Mouse (Mus musculus) neutrophil, adult 5-6 weeks (primary cell): ENCODE results near the gene Tmem11. TPM values are rescaled to one million over a fixed set of nuclear protein-coding genes. Genes with fewer than 3 reads are reported as not detected.
"Not testable (repeated sequence)": the region's sequence is repeated elsewhere in the genome, so short reads cannot be mapped to it uniquely, and the experiment has no call there.

ENCODE experiments used
- ATAC-seq: fragments of 151-379, 151-347 bp; 2 replicates; pipeline ENCODE4 v1.8.0; 2017; ENCODE audit warnings: mild to moderate bottlenecking, moderate TSS enrichment; ENCODE audit not compliant: insufficient number of reproducible peaks, poor library complexity, low FRiP score, severe bottlenecking; ENCODE audit errors: extremely low read depth
- total RNA-seq: library from RNA; stranded (forward); fragments of 200-1000 nt; gene quantifications from 2 replicates; pipeline ENCODE4 v1.2.3, GENCODE M21; 2017

Gene Tmem11
- total RNA-seq, 1 experiment from 2014 or later: 27.6 TPM

DNA sequence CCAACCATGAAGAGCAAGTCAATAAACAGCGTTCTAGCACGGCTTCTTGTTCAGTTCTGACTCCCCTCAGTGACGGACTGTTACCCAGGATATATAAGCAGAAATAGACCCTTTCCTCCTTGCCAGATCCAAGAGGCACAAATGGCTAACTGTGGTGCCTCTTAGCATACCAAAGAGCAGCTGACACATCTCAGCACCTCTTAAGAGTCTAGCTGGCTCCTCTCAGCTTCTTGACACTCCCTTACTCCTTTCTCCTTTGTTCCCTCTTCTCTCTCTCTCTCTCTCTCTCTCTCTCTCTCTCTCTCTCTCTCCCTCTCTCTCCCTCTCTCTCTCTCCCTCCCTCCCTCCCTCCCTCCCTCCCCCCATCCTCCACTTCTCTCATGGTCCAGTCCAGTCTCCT, 11.7 kb upstream of the Tmem11 start:
- no peak for ATAC-seq

DNA sequence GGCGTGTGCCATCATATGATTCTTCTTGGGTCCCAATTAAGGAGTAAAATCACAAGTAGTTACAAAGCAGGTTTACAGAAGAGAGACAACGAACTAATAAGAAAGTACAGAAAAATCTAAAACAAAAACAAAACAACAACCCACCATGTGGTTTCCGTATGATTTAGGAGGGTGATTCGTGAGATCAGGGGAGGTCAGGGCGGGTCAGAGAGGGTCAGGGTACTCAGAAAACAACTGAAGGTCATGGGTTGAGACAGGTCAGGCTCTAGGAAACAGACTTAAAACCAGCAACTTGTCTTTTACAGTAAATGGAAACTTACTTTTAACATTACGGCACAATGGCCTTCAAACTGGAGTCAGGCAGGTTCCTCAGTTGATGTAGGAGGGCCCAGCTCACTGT, 11.2 kb upstream of the Tmem11 start:
- no peak for ATAC-seq

DNA sequence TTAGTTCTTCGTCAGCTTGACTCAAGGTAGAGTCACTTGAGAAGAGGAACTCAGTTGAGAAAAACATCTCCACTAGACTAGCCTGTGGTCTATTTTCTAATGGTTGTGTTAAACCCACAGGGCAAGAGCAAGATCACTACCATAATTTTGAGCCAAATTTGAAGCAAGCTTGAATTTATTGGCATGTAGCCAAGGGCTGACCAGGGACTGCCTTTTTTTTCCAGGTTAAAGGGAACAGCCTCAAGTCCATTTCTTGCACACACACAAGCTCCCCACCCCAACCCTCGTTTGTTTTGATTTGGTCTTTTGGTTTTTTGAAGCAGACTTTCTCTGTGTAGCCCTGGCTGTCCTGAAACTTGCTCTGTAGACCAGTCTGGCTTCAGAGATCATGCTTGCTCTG, 10.8 kb upstream of the Tmem11 start:
- ATAC-seq: no peak

DNA sequence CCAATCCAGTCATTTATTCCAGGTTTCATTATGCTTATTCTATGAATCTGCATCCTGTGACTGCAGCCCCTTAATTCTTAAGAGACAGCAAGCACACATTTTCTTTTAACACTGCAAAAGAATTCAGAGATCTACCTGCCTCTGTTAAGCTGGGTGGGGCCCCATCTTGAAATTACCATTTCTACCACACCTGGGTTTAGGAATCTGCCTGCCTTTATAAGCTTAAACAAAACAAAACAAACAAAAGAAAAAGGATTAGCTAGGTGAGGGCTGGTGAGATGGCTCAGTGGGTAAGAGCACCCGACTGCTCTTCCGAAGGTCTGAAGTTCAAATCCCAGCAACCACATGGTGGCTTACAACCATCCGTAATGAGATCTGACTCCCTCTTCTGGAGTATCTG, 7.9 kb upstream of the Tmem11 start:
- not testable (repeated sequence) for ATAC-seq

DNA sequence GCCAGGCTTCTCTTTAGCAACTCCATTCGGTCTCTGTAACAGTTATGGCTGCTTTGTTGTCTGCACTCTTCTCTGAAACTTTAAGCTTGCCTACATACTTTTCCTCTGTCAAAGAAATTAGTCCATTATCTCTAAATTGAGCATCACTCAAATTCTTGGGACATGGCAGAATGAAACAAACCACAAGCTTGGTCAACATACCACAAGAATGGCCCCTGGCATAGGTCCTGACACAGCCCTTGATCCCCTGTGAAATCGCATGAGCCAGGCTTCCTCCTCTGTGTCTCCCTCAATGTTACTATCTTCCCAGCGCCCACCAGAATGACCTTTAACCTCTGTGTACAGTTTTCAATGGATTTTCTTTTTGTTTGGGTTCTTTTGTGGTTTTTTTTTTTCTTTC, 3.3 kb upstream of the Tmem11 start:
- ATAC-seq: no peak

DNA sequence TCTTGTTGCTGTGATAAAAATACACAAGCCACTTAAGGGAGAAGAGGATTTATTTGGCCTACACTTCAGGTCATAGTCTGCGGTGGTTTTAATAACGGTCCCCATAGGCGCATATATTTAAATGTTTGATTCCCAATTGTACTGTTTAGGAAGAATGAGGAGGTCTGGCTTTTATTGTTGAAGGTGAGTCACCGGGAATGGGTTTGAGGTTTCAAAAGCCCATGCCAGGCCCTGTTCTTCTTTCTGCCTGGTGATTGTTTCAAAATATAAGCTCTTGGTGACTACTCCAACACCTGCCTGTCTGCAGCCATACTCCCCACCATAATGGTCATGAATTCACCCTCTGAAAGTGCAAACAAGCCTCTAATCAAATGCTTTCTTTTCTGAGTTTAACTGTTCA, 1.5 kb upstream of the Tmem11 start:
- ATAC-seq: no peak

DNA sequence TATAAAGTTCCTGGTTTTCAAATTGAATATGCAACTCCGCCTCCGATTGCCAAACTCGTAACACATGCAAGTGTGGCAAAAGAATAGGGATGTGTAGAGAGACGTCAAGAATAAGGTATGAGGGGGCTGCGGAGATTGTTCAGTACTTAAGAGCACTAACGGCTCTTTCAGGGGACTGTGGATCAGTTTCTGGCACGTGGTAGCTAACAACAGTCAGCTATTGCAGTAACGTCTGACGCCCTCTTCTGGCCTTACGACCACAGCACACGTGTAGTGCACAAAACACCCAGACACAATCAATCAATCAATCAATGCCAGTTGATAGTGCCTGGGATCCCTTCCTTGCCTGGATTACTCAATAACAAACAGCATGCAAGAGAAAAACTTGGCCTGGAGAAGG, 351 bp upstream of the Tmem11 start:
- ATAC-seq: peak; percentile 57

DNA sequence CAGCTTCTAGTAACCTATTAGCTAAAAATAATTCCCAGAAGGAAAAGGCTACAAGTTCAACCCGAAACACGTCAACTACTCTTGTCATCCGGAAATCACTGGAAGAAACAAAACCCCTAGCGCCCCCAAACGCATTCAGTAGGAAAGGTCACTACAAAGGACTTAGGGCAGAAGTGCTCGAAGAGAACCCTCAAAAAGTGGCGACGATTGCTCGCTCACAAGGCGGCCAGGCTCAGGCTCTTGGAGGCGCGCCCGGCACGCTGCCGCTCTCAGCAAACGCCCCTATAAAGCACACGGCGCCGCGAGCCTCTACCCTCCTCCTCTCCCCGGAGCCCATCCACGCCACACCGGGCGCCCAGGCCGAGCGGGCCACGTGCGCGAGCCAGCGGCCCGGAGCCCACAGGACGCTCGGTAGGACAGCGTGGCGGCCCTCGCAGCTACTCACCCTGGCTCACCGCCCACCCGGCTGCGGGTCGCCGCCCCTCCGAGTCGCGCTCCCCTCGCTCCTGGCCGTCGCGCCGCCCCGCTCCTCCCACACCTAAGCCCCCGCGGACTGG, 938 bp downstream of the Tmem11 start:
- ATAC-seq: 0 out of 2 replicates have a peak, but pooled peaks have one; percentile 2

DNA sequence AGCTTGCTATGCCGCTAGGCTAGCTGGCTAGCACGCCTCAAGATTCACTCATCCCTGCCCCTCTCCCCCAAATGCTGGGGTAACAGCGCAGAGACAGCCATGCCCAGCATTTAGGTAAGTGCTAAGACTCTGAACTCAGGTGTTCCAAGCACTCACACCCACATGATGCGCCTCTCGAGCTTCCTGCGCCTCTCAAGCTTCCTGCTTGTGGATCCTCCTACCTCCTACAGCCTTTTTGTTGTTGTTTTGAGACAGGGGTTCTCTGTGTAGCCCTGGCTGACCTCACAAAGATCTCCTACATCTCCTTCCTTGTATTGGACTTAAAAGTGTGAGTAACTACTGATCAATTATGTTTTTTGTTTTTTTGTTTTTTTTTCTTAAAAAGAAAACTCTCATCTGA, 6.0 kb downstream of the Tmem11 start:
- ATAC-seq: no peak

DNA sequence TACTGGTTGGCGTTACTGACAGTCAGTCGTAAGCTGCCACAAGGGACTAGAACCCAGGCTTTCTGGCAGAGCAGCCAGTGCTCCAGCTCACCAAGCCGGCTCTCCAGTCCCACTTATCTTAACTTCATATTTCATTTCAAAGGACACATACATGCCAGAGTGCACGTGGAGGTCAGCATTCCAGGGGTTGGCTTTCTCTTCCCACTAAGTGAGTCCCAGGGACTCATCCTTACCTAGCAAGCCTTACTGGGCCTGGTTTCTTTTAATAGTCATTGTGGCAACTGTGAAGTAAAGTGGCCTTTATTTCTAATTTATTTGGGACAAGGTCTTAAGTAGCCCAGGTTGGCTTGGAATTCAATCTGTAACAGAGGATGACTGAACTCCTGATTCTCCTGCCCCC, 7.7 kb downstream of the Tmem11 start:
- ATAC-seq: no peak

DNA sequence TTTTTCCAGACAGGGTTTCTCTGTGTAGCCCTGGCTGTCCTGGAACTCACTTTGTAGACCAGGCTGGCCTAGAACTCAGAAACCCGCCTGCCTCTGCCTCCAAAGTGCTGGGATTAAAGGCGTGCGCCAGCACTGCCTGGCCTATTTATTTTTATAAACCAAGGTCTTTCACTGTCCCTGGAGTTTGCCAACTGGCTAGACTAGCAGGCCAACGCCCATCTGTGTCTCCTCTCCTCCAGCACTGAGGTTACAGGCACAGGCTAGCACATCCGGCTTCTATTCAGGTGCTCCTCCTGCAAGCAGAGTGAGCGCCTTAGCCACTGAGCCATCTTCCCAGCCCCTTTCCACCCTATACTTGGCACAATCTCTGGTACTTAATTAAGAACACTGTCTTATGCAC, 9.6 kb downstream of the Tmem11 start:
- ATAC-seq: not testable (repeated sequence)

DNA sequence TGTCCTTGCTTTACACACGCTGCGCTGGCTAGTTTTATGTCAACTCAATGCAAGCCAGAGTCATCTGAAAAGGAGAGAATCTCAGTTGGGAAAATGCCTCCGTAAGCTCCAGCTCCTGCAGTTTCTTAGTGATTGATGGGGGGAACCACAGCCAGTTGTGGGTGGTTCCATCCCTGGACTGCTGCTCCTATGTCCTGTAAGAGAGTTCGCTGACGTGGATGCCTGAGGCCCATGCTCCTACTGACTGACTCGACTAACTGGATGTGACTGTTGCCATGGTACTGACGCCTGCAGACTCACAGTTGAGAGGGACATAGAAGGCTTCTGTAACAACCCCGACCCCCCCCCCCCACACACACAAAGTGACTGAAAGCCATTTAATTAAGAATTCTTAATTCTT, 11.2 kb downstream of the Tmem11 start:
- no peak for ATAC-seq

DNA sequence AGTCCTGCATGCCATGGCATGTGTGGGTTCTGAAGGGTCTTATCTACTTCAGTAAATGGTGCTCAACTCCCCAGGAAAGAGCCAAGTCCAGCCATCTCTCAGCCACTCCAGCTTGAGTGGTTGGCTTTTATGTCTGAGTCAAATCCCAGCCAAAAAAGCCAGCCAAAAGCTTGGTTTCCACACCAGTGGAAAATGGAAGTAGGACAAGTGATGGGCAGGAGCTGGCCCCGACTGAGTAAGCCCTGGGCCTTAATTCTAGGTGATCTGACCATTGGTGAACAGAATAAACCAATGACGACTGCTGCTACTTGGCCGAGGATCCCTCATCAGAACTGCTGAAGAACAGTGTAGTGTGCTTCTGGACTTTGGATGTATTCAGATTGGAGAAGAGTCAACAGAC, 11.6 kb downstream of the Tmem11 start:
- no peak for ATAC-seq

DNA sequence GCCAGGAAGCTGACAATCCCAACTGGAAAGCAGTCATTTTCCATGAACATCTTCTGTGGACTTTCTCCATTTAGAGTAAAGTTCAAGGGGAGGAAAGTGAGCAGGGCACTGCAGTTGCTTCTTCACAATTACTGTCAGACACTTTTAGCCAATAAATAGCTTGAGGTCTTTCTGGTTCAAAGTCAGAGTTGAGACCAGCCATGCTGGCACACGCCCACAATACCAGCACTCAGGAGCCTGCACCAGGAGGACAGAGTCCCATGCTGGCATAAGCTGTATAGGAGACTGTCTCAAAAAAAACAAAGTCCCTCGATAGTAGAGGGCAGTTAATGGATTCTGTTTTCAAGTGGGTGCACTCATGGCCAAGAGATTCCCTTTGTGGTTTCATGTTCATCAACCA, 13.1 kb downstream of the Tmem11 start:
- no peak for ATAC-seq

DNA sequence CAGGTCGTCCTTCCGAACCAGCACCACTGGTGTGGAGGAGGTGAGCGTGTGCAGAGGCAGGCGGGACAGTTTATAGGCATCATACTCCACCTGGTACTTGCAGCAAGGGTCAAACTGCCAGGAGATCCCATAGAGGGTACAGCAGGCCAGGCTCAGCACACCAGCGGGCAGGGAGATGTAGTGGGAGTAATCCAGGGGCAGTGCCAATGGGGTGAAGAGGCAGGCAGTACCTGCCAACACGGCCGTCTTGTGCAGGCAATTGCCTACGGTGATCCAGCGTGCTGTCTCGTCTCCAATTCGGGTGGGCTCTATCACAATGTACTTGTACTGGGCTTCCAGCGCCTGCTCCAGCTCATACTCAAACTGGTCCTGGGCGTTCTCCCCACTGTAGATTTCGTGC, 14.2 kb downstream of the Tmem11 start:
- no peak for ATAC-seq

DNA sequence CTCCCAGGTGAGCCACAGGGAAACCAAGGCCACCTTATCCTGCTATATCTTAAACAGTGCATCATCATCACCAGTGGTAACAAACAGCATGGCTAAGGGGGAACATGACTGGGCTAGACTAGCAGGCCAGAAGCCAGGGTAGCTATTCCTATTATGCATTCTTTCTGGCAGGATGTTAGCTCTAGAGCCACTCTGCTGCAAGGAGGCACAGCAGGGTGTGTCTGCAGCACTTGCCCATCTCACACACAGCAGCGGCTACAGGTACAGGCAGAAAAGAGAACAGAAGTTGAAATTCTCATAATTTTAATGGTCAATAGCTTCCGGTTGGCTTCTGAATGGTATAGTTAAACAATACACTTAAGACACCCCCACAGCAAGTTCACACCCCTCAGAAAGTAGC, 14.9 kb downstream of the Tmem11 start:
- ATAC-seq: no peak

DNA sequence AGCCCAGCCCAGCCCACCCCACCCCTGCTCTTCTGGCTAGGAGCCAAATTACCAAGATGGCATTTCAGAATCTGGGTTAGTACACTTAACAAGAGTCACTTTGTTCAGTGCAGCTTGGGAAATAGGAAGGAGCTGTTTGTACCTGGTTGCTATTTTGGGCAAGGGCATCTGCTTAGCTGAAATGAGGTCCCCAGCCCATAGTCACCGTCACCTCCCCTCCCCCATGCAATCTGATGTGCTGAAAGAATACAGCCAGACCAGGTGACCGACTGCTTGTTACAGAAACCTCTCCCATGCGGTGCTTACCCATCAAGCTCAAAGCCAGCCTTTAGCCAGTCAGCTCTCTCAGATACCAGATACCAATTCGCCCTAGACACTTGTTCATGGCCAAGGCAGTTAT, 15.9 kb downstream of the Tmem11 start:
- ATAC-seq: no peak

DNA sequence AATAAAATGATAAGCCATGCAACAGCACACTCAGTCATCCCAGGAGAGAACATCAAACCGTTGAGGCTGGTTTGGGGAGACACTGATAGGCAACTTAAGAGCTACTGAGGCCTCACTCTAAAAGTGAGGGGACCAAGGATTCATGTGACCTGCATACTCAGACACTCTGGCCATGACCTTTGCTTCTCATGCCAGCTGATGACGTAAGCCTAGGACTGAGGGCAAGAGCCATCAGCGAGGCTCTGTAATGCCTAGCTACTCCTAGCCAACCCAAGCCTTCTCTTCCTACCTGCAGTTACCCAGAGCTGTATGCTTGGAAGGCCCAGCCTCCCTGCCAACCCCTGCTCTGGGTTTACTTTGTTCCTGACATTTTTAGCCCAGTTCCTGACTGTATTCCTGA, 17.1 kb downstream of the Tmem11 start:
- no peak for ATAC-seq

DNA sequence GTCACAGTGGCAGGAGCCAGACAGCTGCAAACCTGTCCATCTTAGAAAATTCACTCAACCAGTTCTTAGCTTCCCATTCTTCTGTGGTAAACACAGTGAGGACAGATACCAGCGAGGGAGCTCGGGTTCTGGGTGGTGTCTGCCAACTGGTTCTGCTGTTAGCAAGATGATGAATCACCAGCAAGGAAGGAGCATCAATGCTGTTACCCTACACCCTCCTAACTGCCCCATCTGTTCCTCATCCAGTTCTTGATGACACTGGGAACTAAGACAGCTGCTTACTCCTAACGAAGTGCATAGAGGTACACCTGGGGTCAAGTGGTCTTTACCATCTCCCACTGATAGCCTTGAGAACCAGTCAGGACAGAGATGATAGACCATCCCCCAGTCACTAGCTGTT, 22.5 kb downstream of the Tmem11 start:
- no peak for ATAC-seq

DNA sequence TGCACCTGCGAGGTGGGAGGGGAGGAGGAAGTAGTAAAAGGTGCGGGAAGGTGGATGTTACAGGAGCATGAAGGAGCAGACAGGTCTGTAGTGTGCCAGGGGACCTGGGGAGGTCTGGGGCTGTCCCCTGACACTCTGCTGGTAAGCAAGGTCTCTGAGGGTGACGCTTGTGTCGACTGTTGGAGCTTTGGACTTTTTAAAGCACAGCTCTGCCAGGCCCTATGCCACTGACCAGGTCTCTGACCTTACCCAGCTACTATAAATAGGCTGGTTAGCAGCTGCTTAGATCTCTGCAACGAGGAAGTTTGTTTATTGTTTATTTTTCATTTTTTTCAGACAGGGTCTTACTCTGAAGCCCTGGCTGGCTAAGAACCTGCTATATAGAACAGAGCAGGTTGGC, 33.7 kb downstream of the Tmem11 start:
- no peak for ATAC-seq

DNA sequence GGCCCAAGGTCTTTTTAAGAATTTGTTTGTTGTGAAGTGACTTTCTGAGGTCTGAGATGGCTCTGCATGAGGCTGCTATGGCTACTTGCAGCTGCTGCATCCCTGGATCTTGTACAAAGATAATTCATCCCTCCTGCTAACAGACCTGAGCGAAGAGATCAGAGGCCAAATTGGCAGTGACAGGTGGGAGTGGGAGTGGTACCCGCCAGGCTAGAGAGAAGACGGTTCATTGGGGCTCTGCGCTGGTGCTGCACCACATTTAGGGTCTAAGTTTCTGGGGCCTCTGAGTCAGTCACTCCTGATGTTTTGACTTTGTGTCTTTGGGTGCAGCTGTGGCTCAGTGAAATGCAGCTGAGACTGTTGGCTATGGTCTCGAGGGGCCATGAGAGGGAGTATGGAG, 35.7 kb downstream of the Tmem11 start:
- no peak for ATAC-seq
